Mouse (Mus musculus): Measurements from ENCODE around the gene Atp1a2.
"Not testable (repeated sequence)": the region's sequence is repeated elsewhere in the genome, so short reads cannot be mapped to it uniquely, and the experiment has no call there.

Atp1a2 gene

GRCm38 (mm10) chr1:172261477-172262078, 36.3 kb downstream of the Atp1a2 start, which contains the start of gene Igsf8:
Igsf8 (plus strand) TSS chr1:172261641.
- DNase-seq = no peak

DNA sequence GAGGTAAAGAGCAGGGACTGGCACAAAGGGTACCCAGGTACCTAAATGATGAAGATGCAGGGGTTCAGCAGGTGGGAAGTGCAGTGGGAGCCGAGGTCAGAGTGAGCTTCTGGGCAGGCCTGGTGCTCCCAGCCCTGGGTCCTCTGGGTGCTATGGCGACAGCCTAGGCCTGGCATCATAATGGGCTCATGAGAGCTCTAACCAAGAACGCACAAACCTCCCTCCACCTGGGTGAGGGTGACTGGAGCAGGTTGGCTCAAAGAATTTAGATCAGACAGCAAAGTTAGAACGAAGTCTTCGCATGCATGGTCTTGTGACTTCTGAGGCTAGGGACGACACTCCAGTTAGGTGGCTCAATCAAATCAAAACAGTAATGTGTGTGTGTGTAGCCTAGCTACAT, 39.5 kb downstream of the Atp1a2 start, which contains the start of gene Atp1a4:
Atp1a4 (minus strand) TSS at position 101 of the 400 bp plus-strand sequence.
- no peak for DNase-seq

- DNase-seq = no peak
These were observed 50.2 kb downstream of the Atp1a2 start for GRCm38 (mm10) chr1:172247679-172248078.

DNA sequence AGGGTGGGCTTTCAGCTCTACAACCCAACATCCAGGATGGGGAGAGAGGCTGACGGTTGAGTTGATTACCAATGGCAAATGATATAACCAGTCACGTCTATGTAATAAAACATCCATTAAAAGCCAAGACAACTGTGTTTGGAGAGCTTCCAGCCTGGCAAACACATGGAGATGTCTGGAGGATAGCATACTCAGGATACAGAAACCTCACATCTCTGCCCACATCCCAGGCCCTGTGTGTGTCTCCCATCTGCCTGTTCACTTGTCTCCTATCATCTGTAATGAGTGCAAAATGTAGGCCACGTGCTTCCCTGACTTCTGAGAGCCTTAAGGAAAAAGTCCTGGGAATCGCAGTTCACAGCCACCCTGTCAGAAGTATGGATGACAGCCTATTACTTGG, 50.6 kb downstream of the Atp1a2 start:
- DNase-seq = no peak

DNA sequence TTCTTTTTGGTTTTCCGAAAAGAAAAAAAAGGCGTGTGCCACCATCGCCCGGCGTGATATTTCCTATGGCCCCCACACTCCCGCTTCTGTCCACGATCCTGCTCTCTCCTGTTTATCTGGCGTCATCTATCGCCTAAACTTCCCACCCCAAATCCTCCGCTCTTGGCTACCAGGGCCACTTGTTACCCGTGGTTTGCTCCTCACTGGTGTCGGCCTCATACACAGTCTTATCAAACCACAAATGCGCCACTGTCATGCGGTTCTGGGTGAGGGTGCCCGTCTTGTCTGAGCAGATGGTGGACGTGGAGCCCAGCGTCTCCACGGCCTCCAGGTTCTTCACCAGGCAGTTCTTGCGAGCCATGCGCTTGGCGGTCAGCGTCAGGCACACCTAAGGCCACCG, 53.2 kb downstream of the Atp1a2 start:
- not testable (repeated sequence) for DNase-seq

DNA sequence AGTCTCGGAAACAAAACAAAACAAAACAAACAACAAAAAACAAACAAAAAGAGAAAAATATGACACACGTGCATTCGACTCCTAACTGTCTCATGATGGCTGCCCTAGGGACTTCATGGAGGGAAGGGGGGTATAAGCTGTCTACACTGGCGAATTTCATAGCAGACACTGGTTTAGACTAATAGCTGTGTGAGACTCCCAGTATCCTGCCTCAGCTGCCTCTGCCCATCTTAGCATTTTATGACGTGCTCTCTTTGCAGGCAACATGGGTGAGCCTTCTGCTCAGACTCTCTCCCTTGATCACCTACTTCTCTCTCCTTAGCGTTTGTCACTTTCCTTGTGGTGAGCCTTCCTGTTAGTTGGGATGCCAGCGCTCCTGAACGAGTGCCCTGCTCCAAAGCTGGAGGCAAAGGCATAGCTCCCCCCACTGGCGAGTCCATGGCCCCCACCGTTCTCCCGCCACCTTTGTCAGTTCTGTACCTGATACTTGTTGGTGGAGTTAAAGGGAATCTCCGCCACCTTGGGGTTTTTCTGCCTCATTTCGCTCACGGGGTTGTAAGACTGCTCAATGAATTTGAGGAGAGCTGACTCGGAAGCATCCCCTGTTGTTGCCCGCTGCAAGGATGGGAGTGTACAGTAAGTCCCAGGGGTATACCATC, 54.2 kb downstream of the Atp1a2 start:
- peak; percentile 19 for DNase-seq

DNA sequence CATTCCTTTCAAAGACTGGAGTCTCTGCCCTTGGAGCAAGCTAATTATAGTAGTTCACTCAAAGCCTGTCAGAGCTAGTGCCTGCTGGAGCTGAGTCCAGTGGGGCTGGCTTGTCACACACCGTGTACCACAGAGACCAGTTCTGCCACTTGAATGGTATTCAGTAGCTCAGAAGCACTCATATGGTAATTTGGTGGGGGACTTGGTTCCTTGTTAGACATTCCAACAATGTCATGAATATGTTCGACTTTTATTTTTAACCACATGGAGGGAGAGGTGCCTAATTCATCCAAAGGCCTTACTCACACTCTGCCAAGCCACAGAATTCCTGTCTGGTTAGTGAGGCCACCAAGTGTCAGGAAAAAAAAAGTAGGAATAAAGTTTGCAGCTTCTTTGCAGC, 55.5 kb downstream of the Atp1a2 start:
- DNase-seq = no peak

DNA sequence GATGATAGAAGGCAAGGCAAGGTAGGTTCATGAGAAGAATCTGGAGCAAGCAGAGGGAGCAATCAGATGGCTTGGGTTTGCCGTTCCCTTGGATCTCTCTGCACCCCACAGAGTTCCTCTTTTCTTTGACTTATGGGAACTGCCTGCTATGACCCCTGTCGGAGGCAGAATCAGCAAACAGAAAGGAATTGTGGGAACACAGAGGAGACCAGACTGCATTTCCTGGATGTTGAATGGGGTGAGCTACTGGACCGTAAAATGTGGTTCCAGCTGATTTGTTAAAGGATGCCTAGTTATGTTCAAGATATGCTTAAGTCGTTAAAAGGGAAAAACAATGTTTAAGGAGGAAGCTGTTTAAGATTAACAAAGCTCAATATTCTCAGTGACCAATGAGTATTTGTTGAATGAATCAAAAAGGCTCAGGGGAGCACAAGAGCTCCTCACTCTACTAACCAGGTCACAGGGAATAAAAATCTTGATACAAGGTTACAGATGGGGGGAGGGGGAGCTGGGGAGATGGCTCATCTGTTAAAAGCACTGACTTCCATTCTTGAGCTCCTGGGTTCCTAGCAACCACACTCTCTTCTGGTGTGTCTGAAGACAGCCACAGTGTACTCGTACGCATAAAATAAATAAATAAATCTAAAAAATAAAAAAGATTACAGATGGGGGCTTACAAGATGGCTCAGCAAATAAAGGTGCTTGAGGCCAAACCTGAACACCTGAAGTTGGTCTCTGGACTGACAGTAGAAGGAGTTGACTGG, 56.7 kb downstream of the Atp1a2 start:
- DNase-seq = no peak

DNA sequence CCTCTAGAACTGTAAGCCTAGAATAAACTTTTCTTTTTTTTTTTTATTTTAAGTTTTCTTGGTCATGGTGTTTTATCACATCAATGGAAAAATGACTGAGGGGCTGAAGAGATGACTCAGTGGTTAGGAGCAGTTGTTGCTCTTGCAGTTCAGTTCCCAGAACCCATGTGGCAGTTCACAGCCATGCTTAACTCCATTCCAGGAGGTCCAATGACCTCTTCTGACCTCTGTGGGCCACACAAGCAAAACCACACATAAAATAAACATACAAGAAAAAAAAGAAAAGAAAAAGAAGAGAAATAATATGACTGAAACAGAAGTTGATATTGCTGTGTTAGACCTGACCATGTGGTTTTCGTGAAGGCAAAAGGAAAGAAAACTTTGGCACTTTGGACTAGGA, 68.6 kb downstream of the Atp1a2 start:
- no peak for DNase-seq

DNA sequence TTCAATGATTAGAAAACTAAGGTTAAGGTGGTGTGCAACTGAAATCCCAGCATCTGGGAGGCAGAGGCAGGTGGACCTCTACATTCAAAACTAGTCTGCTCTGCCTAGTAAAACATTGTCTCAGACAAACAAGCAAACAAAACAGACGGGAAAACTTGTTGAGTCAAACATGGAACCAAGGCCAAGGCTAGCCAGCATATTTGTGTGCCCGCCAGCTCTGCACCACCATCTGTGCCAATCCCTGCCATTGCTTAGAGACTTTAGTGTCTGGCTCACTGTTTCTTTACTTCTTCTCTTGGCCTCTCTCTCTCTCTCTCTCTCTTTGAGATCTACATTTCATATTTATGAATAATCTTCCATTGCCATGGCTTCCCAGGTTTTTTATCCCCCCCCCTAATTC, 69.7 kb downstream of the Atp1a2 start:
- no peak for DNase-seq

Data from cerebellum, adult 11-12 months (tissue).